Comparison of ENCODE assay signal across 10 mouse cellular contexts in genomic region chr4:155121222-155121621, GRCm38 (mm10). TPM values are rescaled to one million over a fixed set of nuclear protein-coding genes. Genes with fewer than 3 reads are reported as not detected.
DNase-seq lines count a peak whose midpoint lies in the region; ATAC-seq and TF ChIP-seq lines count a peak whose summit lies in the region.
"Had no signal": no experiment of that assay in that cellular context is flagged by ENCODE, and none has a peak within 500 bp of the region (broad histone marks: within the 10 kb centered on the region; RNA-seq: fewer than 3 reads in every experiment).

No protein-coding gene starts in this region.

- H3K9me3 ChIP-seq in heart, embryonic 13.5 days = peaks cover 15% of the 10 kb centered on the region; the same call in 1 of the 2 replicates
- H3K9me3 ChIP-seq in intestine, embryonic 15.5 days = no peaks in the 10 kb centered on the region
- H3K9me3 ChIP-seq in liver, embryonic 16.5 days (replicated peaks; ENCODE audit: control insufficient read depth, low read length) = no peaks in the 10 kb centered on the region
- no peaks in the 10 kb centered on the region for H3K9me3 ChIP-seq in hindbrain, postnatal 0 days (ENCODE audit: low read length)

- H3K36me3 ChIP-seq in heart, embryonic 13.5 days = peaks cover 3% of the 10 kb centered on the region; the same call in 1 of the 2 replicates
- no peaks in the 10 kb centered on the region for H3K36me3 ChIP-seq in intestine, embryonic 15.5 days
- H3K36me3 ChIP-seq in liver, embryonic 16.5 days (ENCODE audit: control insufficient read depth, insufficient read depth) = no peaks in the 10 kb centered on the region
- no peaks in the 10 kb centered on the region for H3K36me3 ChIP-seq in hindbrain, postnatal 0 days (ENCODE audit: insufficient read depth, low read length)

- WGBS in heart, embryonic 13.5 days = 76% methylated on average over 6 of the region's 6 CpGs
- WGBS in intestine, embryonic 15.5 days = 58% methylated on average over 6 of the region's 6 CpGs
- 62% methylated on average over 6 of the region's 6 CpGs for WGBS in liver, embryonic 16.5 days (ENCODE audit: insufficient replicate concordance)
- 74% methylated on average over 6 of the region's 6 CpGs for WGBS in hindbrain, postnatal 0 days

- TF ChIP-seq CTCF in layer of hippocampus, adult 2 months (conservative IDR thresholded peaks at IDR 0.05) = no peak
- no peak for TF ChIP-seq CTCF in hindbrain, postnatal 0 days (IDR thresholded peaks at IDR 0.05; ENCODE audit: low read depth)

- no peak overlapping the region for H3K4me3 ChIP-seq in heart, embryonic 13.5 days
- no peak overlapping the region for H3K4me3 ChIP-seq in intestine, embryonic 15.5 days (replicated peaks)
- no peak overlapping the region for H3K4me3 ChIP-seq in liver, embryonic 16.5 days (ENCODE audit: low read depth, low read length)
- no peak overlapping the region for H3K4me3 ChIP-seq in layer of hippocampus, adult 2 months
- H3K4me3 ChIP-seq in hindbrain, postnatal 0 days (ENCODE audit: low read length) = no peak overlapping the region

- ATAC-seq in heart, embryonic 13.5 days (ENCODE audit: extremely low read depth, insufficient number of reproducible peaks, low FRiP score, low TSS enrichment) = no peak
- peak; percentile 26 for ATAC-seq in intestine, embryonic 15.5 days
- no peak for ATAC-seq in liver, embryonic 16.5 days (ENCODE audit: low read depth)
- ATAC-seq in hindbrain, postnatal 0 days = no peak
- no peak for ATAC-seq in CD4-positive, CD25-positive, alpha-beta regulatory T cell, adult 4 months

- DNase-seq in heart, postnatal 10 days = no peak
- peak; percentile 46 for DNase-seq in R1 (ENCODE audit: low read depth, low spot score)
- no peak for DNase-seq in layer of hippocampus, adult 2 months (ENCODE audit: low spot score in 2 of 2)
- no peak for DNase-seq in hindbrain, postnatal 0 days (ENCODE audit: low spot score)
- DNase-seq: cerebellum, postnatal 25 days; retina, postnatal 1 day had no signal

- H3K9ac ChIP-seq in heart, embryonic 13.5 days = no peak overlapping the region
- no peak overlapping the region for H3K9ac ChIP-seq in intestine, embryonic 15.5 days
- peak overlapping the region; percentile 11; the same call in 1 of the 2 replicates for H3K9ac ChIP-seq in liver, embryonic 16.5 days (ENCODE audit: low read depth, low read length)
- no peak overlapping the region for H3K9ac ChIP-seq in hindbrain, postnatal 0 days (replicated peaks; ENCODE audit: low read length)

- H3K27me3 ChIP-seq in heart, embryonic 13.5 days (replicated peaks) = no peaks in the 10 kb centered on the region
- H3K27me3 ChIP-seq in intestine, embryonic 15.5 days (replicated peaks) = no peaks in the 10 kb centered on the region
- H3K27me3 ChIP-seq in liver, embryonic 16.5 days (ENCODE audit: control insufficient read depth, insufficient read depth, low read depth, low read length) = no peaks in the 10 kb centered on the region
- no peaks in the 10 kb centered on the region for H3K27me3 ChIP-seq in hindbrain, postnatal 0 days (ENCODE audit: insufficient read depth, low read length)

- intact Hi-C loops in heart, postnatal 10 days (cut with DNase I) = no loop called here

- no peak overlapping the region for H3K4me2 ChIP-seq in heart, embryonic 13.5 days
- peak overlapping the region; percentile 13; the same call in 1 of the 2 replicates for H3K4me2 ChIP-seq in intestine, embryonic 15.5 days (replicated peaks)
- no peak overlapping the region for H3K4me2 ChIP-seq in liver, embryonic 16.5 days (ENCODE audit: low read depth, low read length)
- H3K4me2 ChIP-seq in hindbrain, postnatal 0 days (ENCODE audit: low read depth, low read length) = no peak overlapping the region

- H3K27ac ChIP-seq in heart, embryonic 13.5 days (replicated peaks) = peak overlapping the region; percentile 91; the same call in 1 of the 2 replicates
- peak overlapping the region; percentile 94 for H3K27ac ChIP-seq in intestine, embryonic 15.5 days
- H3K27ac ChIP-seq in liver, embryonic 16.5 days (ENCODE audit: low read length) = peak overlapping the region; percentile 82
- no peak overlapping the region for H3K27ac ChIP-seq in layer of hippocampus, adult 2 months
- no peak overlapping the region for H3K27ac ChIP-seq in hindbrain, postnatal 0 days

- peaks cover 69% of the 10 kb centered on the region for H3K4me1 ChIP-seq in heart, embryonic 13.5 days
- peaks cover 51% of the 10 kb centered on the region for H3K4me1 ChIP-seq in intestine, embryonic 15.5 days (replicated peaks)
- peaks cover 57% of the 10 kb centered on the region for H3K4me1 ChIP-seq in liver, embryonic 16.5 days (ENCODE audit: control insufficient read depth, low read depth, low read length)
- peaks cover 8% of the 10 kb centered on the region for H3K4me1 ChIP-seq in hindbrain, postnatal 0 days (ENCODE audit: insufficient read depth, low read length)

RNA-seq across cellular contexts. Expression of gene Morn1, which starts 34.8 kb away (rescaled TPM):
- 2.1 and 2.3 TPM in 2 replicates for polyA plus RNA-seq in heart, embryonic 13.5 days (2015; fragmentation: Nextera tagmentation; extraction: Ambion mirVana)
- 1 to 10 TPM; 2.8 to 3.8 TPM for total RNA-seq in heart, postnatal 10 days (2021)
- polyA plus RNA-seq in intestine, embryonic 15.5 days (2015; fragmentation: Nextera tagmentation; extraction: Ambion mirVana) = 3.0 and 3.9 TPM in 2 replicates
- polyA plus RNA-seq in liver, embryonic 16.5 days (2015; fragmentation: Nextera tagmentation; extraction: Ambion mirVana) = 1.0 and 1.1 TPM in 2 replicates
- total RNA-seq in layer of hippocampus, adult 2 months (2021) = 10 to 100 TPM; 11.8 to 14.0 TPM
- 0.86 and 9.0 TPM in 2 replicates for total RNA-seq in hindbrain, postnatal 0 days (2014; rRNA removed)
- 8.9 and 10.0 TPM in 2 replicates for polyA plus RNA-seq in hindbrain, postnatal 0 days (2015; fragmentation: Nextera tagmentation; extraction: Ambion mirVana)
- polyA plus RNA-seq in CD4-positive, CD25-positive, alpha-beta regulatory T cell, adult 4 months (2017; shearing (Covaris generic)) = 1 to 10 TPM; 1.9 to 4.5 TPM

RNA-seq across cellular contexts. Expression of gene Rer1, which starts 35.0 kb away (rescaled TPM):
- polyA plus RNA-seq in heart, embryonic 13.5 days (2015; fragmentation: Nextera tagmentation; extraction: Ambion mirVana) = 114 and 126 TPM in 2 replicates
- 10 to 100 TPM; 71.8 to 77.3 TPM for total RNA-seq in heart, postnatal 10 days (2021)
- 194 and 205 TPM in 2 replicates for polyA plus RNA-seq in intestine, embryonic 15.5 days (2015; fragmentation: Nextera tagmentation; extraction: Ambion mirVana)
- polyA plus RNA-seq in liver, embryonic 16.5 days (2015; fragmentation: Nextera tagmentation; extraction: Ambion mirVana) = 75.1 and 79.9 TPM in 2 replicates
- 10 to 100 TPM; 60.6 to 63.0 TPM for total RNA-seq in layer of hippocampus, adult 2 months (2021)
- total RNA-seq in hindbrain, postnatal 0 days (2014; rRNA removed) = 85.4 and 93.5 TPM in 2 replicates
- polyA plus RNA-seq in hindbrain, postnatal 0 days (2015; fragmentation: Nextera tagmentation; extraction: Ambion mirVana) = 129 and 136 TPM in 2 replicates
- polyA plus RNA-seq in CD4-positive, CD25-positive, alpha-beta regulatory T cell, adult 4 months (2017; shearing (Covaris generic)) = 100 to 1,000 TPM in 1 of 2 experiments, 10 to 100 TPM in 1; 84.8 to 110 TPM

RNA-seq across cellular contexts. Expression of gene Pex10, which starts 54.4 kb away (rescaled TPM):
- 16.6 and 16.8 TPM in 2 replicates for polyA plus RNA-seq in heart, embryonic 13.5 days (2015; fragmentation: Nextera tagmentation; extraction: Ambion mirVana)
- total RNA-seq in heart, postnatal 10 days (2021) = 10 to 100 TPM; 18.4 to 23.7 TPM
- 23.3 and 26.0 TPM in 2 replicates for polyA plus RNA-seq in intestine, embryonic 15.5 days (2015; fragmentation: Nextera tagmentation; extraction: Ambion mirVana)
- polyA plus RNA-seq in liver, embryonic 16.5 days (2015; fragmentation: Nextera tagmentation; extraction: Ambion mirVana) = 8.3 and 8.9 TPM in 2 replicates
- 10 to 100 TPM; 23.1 to 24.2 TPM for total RNA-seq in layer of hippocampus, adult 2 months (2021)
- 12.8 and 20.2 TPM in 2 replicates for total RNA-seq in hindbrain, postnatal 0 days (2014; rRNA removed)
- 15.4 and 15.9 TPM in 2 replicates for polyA plus RNA-seq in hindbrain, postnatal 0 days (2015; fragmentation: Nextera tagmentation; extraction: Ambion mirVana)
- polyA plus RNA-seq in CD4-positive, CD25-positive, alpha-beta regulatory T cell, adult 4 months (2017; shearing (Covaris generic)) = 10 to 100 TPM in 1 of 2 experiments, 1 to 10 TPM in 1; 9.7 to 10.4 TPM

Comparison
In these comparisons a context has a peak if more than half of its experiments do, and no peak if none do; other contexts are left out.
1. H3K27ac ChIP-seq: peak in heart, embryonic 13.5 days (single experiment), intestine, embryonic 15.5 days (single experiment) and liver, embryonic 16.5 days (single experiment); none in layer of hippocampus, adult 2 months (single experiment) and hindbrain, postnatal 0 days (single experiment).